Mouse (Mus musculus) cerebellum, postnatal 4 days (tissue): ENCODE measurements around the gene Abcc1.

Experiments used
- DNase-seq, 2 experiments: peaks; one replicate each; pipeline ENCODE4 v3.0.0; 2022; ENCODE audit warnings: low spot score in 2 of 2, mixed read lengths in 1 of 2

Abcc1 gene

DNA sequence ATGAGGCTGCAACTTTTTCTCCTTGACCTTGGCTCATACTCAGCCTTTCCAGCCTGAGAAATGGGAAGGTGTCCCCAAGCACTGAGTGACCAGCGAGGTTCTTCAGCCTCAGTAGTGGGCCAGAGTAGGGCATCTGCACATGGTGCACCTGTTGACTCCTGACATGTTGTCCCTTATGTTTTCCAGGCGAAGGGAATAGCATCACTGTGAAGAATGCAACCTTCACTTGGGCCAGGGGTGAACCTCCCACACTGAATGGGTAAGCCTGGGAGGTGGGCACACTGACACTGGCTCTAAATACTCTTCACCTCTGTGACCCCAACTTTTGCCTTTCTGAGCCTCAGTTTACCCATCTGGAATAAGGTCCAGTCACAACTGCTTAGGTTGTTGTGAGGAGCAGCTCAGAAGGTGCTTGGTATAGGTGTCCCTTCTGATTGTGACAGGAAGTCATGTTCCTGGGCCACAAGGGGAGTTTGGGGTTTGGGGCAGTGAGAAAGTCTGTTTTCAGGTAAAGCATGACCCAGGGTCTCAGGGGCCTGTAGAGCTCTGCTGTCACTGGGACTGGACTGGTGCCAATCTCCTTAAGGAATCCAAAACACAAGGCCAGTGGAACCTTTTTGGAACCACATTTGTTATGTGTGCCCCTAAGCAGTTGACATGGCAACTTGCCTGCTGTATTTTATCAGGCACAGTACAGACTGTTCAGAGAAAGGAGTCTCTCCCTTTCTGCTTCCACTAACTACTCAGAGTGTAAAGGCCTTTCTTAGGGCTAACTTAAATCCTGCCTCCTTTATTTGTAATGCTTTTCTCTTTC lies 78.7 kb downstream of the Abcc1 start:
- DNase-seq = no peak

- DNase-seq = no peak
These were observed 82.9 kb downstream of the Abcc1 start for GRCm38 (mm10) chr16:14444059-14444855.

- DNase-seq = no peak
These were observed 83.8 kb downstream of the Abcc1 start for GRCm38 (mm10) chr16:14445197-14445596.

- DNase-seq = no peak
These were observed 86.0 kb downstream of the Abcc1 start for GRCm38 (mm10) chr16:14447366-14447765.

- DNase-seq = no peak
These were observed 86.9 kb downstream of the Abcc1 start for GRCm38 (mm10) chr16:14448307-14448706.

- no peak for DNase-seq
These were observed 88.5 kb downstream of the Abcc1 start for GRCm38 (mm10) chr16:14449861-14450260.

DNA sequence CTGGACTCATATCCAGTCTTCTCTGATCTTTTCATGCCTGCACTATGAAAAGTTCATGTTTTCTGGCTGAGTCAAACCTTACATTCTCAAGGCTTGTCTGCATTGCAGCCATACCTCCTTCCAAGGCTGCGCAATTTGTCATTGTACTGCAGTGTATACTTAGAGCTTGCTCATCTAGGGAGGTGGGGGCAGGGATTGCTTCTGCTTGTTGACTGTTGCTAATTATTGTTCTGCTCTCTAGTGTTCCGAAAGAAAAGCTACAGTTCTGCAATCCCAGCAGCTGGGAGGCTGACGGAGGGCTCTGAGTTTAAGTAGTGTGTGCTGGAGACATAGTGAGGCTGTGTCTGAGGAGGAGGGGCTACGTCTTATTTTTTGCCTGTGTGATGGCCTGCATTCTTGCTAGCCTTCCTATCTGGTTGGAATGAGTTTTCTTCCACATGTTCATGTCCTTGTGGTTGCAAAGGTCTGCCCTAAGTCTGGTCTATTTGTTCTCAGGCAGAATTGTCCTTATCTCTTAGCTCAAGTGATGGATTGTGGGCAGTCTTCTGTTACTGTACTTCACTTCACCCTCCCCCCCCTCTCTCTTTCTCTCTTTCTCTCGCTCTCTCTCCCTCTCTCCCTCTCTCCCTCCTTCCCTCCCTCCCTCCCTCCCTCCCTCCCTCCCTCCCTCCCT lies 90.2 kb downstream of the Abcc1 start:
- DNase-seq = no peak

DNA sequence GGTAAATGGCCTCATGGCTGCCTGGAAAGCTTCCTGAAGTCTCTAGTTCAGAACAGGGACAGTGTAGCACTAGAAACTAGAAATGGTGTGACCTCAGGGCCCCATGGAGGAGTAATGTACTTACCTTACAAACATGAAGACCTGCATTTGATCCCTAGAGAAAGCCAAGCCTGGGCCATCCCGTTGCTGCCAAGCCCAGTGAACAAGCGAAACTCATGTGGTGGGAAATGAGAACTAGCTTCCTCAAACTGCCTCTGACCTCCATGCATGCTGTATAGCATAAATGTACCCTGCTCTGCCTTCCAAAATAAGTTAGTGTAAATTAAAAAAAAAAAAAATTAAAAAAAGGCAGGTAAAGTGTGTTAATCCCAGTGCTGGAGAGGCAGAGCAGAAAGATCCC lies 101.2 kb downstream of the Abcc1 start:
- no peak for DNase-seq

DNA sequence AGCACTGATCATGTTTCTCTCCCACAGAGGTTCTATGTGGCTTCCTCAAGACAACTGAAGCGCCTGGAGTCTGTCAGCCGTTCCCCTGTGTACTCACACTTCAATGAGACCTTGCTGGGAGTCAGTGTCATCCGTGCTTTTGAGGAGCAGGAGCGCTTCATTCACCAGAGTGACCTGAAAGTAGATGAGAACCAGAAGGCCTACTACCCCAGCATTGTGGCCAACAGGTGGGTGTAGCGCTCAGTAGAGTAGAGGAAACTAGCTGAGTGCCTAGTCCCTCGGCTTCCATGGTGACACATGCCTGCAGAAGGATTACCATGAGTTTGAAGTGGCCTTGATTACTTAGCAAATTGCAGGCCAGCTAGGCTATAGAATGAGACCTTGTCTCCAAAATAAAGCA lies 103.7 kb downstream of the Abcc1 start:
- DNase-seq = no peak

DNA sequence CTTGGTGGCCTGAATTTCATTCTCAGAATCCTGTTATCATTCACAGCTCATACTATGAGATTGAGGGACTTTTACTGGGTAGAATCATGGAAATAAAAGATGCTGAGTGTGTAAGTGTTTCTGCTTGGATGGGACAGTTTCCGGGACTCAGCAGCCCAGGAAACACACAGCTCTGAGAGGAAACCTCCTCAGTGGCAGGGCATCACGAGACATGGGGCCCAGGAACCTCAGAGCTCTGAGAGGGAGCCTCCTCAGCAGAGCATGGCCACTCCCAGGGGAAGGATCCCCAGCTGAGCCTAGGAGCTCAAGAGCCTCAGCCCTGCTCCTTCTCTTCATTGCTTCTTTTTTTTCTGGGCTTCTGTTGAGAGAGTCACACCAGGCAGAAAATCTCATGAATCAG lies 107.0 kb downstream of the Abcc1 start:
- DNase-seq = no peak

- no peak for DNase-seq
These were observed 107.5 kb downstream of the Abcc1 start for GRCm38 (mm10) chr16:14468841-14469240.

DNA sequence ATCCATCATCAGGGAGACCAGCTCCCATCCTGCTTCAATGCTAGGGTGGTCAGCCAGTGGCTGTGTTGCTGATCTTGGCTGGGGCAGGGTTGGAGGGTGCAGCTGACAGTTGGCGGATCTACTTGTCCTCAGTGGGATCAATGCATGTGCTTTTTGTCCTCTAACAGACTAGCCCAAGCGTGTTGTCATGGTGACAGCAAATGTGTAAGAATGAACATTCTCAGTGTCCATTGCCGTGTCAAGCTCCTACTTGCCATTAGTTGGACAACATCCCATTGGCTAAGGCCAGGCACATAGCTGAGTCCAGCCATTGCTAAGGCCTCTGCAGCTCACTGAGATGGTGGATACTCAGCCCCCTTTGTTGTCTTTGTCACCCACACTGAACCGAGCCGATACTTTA lies 110.8 kb downstream of the Abcc1 start:
- no peak for DNase-seq

- DNase-seq = no peak
These were observed 112.3 kb downstream of the Abcc1 start for GRCm38 (mm10) chr16:14473686-14474085.

DNA sequence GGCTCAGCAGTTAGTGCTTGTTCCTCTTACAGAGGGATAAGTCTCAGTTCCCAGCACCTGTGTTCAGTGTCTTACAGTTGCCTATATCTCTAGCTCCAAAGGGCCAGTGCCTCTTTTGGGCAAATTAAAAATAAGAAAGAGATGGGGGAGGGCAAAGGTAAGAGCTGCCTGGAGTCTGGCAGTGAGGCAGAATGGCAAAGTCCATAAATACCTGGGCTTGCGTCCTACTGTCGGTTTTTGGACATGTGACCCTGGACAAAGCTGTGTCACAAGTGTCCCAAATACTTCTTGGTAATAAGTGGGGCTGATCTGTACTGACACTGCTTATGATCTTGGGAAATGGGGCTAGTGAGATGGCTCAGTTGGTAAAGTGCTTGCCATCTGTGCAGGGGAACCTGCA lies 113.6 kb downstream of the Abcc1 start:
- no peak for DNase-seq

GRCm38 (mm10) chr16:14476056-14476455 lies 114.7 kb downstream of the Abcc1 start:
- DNase-seq = no peak

- no peak for DNase-seq
These were observed 115.5 kb downstream of the Abcc1 start for GRCm38 (mm10) chr16:14476701-14477400.

GRCm38 (mm10) chr16:14477510-14478300 lies 116.3 kb downstream of the Abcc1 start:
- DNase-seq = no peak

DNA sequence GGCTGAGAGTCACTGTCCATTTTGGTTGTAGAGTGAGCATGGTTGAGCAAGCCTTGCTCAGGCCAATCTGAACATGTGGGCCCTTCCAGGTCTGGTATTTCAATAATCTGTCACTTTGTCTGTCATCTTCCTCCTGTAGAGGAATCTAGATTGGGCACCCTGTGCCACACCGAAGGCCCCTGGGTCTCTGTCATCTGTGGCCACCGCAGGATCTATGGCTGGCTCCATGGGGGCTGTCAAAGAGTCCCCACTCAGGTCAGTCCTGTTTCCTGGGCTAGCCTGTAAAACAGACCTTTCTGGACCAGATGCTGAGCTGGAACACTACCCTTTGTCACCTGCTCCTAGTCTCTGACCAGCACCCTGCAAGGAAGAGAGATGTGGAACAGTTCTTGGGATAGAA lies 118.3 kb downstream of the Abcc1 start:
- no peak for DNase-seq

- no peak for DNase-seq
These were observed 121.9 kb downstream of the Abcc1 start for GRCm38 (mm10) chr16:14483221-14483620.

DNA sequence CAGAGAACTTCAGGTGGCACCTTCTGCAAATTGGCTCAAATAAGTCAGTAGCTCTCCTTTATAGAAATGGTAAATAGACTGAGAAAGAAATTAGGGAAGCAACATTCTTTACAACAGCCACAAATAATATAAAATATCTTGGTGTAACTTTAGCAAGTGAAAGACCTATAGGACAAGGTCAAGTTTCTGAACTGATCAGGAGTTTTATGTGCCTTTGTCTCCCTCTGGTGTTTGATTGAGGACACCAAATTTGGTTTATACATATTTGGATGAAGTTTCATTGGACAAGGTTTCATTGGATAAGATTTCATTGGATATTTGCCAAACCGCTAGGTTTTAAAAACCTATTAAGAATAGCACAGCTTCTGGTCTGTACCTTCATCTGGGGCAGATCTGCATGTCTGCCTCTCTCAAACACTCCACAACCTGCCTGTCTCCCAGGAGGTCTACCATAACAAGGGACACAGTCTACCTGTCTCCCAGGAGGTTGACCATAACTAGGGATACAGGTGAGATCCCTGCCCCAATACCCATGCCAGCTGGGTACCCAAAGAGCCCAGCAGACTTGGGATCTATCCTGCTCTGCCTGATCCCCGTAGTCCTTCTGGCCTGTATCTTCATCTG lies 132.2 kb downstream of the Abcc1 start:
- DNase-seq = no peak
